Mouse (Mus musculus) left cerebral cortex, adult 9 months (tissue): ENCODE data around the gene Ccnd2.
A peak's percentile ranks its signal among the peaks of the same experiment; 100 is the strongest.

Source experiments
- DNase-seq, 2 experiments: peaks; one replicate each; pipeline ENCODE4 v3.0.0; 2022; ENCODE audit warnings: low spot score in 2 of 2

The Ccnd2 gene

DNA sequence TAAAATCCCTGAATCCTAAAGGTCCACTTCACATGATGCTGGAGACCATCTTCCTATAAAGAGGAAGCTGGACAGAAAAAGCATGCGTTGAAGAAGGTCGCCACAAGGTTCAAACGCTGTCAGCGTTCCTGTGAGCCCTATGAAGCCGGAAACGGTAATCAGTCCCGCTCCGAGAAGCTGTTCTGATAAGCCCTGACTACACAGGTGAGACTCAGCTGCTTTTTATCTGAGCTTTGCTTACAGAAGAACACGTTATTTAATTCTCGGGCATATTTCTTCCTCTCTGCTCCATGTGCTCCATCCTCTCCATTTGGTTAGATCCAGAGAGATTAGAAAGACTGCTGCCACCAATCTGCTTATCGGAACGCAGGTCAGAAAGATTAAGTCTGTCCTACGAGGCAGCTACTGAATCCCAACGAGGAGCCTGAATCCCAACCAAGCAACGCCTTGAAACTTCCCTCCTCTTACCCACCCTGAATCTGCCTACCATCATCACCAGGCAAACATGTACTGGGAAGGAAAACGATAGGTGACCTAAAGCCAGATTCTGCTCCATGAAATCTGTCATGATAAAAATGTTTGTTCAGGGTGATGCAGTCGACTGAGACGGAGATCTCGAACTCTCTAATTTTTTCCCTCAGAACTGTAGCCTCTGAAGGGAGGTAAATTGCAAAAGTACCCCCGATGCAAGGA lies 43.5 kb downstream of the Ccnd2 start:
- no peak for DNase-seq

DNA sequence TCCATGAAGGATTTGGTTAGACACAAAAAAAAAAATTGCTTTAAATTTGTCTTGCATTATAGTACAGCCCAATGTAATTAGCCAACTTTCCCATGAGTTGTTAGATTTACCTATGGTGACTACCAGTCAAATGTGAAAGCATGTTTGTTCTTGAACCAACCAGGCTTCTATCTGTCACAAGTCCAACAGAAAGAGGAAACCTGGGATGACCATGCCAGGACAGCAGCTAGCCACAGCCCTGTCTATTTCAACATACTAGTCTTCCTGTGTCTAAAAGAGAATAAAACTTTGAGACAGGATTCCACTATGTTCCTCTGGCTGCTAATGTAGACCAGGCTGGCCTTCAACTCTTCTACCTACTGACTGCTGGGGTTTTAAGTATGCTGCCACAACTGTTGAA lies 44.6 kb downstream of the Ccnd2 start:
- DNase-seq = no peak

DNA sequence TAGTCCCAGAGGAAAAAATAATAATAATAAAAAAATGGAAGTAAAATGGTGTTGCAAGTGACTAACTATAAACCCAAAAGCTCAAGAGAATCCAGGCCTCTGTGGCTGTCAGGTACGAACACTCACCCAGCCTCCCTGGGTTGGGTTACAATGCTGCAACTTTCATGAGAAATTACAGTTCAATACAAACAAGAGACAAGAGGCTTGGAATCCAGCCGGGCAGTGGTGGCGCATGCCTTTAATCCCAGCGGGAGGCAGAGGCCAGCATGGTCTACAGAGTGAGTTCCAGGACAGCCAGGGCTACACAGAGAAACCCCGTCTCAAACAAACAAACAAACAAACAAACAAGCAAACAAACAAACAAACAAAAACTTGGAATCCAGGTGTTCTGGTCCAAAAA lies 45.3 kb downstream of the Ccnd2 start:
- no peak for DNase-seq

DNA sequence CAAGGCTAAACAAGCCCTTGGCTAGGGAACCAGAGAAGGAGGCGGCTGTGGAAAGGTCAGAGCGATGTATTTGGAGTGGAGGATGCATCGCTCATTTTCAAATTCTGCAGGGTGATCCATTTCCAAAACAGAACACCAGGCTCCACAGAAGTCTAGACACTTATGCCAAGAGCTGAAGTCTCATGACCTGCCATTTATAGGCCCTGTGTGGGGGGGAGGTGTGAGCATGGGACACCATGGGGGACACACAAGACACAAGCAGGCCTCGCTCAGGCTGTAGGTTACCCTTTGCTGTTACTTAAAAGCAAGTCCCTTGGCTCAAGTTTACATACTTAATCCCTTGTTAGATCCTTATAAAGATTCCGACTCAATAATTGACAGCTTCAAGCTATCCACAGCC lies 45.8 kb downstream of the Ccnd2 start:
- DNase-seq = no peak

DNA sequence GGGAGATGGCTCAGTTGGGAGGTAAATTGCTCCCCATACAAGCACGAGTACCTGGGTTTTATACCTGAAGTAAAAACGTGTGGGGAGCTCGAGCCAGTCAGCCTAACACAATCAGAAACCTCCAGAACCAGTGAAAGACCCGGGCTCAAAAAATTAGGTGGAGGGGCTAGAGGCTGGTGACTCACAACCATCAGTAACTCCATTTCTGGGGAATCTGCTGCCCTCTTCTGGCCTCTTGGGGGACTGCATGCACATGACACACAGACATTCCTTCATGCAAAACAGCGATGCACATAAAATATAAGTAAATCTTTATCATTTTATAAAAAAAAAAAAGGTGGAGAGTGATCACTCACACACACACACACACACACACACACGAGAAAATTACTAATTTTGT lies 46.9 kb downstream of the Ccnd2 start:
- DNase-seq = peak in 1 of 2 experiments; percentile 37

DNA sequence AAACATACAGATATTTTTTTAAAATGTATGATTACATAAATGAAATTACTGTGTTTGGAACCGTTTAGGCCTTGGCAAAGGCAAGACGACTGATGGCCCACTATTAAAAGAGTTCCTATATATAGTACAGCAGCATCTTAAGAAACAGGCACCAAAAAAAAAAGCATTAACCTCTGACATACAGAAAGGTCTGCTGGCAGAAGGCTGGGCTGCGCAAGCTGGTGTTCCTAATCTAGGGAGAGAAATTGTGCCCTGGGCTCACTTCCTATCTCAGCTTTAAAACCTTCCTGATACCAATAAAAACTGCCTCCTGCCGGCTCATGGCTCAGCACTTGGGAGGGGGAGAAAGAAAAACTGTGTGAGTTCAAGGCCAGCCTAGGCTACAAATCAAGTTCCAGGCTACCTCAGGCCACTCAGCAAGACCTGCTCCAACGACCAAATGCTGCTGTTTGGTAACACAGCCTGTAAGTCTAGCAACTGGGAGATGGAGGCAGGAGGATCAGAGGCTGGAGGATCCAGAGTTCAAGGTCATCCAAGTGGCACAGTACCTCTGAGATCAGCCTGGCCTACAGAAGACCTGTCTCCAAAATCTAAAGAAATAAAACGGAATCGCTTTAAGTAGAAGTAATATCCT lies 47.5 kb downstream of the Ccnd2 start:
- DNase-seq = no peak

DNA sequence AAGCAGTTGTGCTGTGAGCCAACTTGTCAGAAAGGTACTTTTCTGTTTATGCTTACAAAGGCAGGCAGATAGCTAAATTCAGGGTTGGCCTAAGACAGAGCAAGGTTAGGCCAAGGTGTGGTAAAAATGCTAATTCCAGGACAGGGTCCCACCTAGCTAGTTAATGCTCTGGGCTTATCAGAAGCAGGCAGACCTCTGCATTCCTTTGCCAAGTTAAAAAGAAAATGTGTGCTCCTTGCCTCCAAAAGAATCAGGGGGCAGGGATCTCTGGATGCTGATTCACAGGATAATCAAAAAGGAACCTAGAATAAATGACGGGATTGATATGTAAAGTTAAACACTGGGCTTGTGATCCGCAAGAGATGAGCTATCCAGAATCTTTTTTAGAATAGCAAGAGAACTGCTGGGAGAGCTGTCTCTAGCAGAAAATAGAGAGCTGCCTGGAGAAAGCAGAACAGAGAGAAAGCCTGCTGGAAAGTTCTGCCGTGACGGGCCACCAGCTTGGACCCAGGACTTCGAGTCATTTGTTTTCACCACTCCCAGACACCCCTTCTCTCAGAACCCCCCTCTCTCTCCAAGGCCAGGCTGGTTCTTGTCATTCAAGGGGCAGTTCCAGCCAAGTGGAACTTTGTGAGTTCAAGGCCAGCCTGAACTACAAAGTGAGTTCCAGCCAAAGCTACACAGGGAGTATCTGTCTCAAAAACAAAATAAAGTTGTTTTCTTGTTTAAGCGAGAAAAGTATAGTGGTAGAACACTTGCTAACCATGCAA lies 48.3 kb downstream of the Ccnd2 start:
- no peak for DNase-seq

DNA sequence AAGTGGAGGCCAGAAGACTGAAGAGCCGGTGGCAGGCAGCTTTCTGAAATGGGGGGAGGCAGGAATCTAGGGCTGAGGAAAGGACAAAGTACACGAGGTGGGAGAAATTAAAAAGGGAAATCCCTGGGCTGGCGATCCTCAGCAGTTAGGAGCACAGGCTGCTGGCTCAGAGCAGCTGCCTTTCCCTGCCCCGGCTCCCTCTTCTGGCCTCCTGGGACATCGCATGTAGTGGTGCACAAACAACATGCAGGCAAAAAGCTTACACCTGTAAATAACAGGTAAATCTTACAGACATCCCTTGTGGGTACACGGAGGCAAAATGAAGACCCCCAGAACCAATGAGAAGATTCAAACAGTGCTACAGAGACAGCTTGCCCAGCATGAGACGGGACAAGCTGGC lies 57.4 kb downstream of the Ccnd2 start:
- no peak for DNase-seq

DNA sequence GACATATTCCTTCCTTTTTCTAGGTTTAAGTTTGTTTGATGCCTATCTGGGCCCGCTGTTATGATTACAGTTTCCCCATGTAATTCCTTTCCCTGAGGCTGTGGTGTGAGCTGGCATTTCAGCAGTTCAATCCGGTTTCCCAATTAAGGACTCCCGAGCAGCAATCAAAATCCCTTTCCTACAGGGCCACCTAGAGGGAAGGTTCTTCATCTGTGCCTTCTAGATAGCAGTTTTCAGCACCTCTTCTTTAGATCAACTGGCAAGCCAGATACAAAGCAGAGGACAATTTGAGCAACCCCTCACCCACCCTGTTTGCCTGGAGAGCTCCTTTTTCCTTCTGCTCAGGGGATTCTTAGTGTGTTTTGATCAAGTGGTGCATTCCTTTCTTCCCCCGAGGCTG lies 65.3 kb downstream of the Ccnd2 start:
- peak in 1 of 2 experiments; percentile 69 for DNase-seq

DNA sequence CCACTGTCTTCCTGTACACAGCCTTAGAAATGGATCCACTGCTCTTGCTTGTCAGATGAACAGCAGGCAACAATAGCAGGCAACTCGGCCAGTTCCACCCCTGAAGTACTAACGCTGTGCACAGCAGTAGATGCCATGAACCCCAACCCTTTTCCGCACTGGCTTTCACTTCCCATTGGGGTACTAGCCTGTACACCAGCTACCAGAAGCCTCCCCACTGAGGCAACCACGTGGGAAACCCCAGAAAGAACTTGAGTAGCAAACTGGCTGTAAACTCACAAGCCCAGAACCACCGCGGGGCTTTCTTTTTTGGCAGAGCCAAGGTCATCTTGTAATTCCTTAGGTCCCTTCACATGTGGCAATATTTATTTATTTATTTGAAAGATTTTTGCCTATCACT lies 70.2 kb downstream of the Ccnd2 start:
- DNase-seq = no peak

DNA sequence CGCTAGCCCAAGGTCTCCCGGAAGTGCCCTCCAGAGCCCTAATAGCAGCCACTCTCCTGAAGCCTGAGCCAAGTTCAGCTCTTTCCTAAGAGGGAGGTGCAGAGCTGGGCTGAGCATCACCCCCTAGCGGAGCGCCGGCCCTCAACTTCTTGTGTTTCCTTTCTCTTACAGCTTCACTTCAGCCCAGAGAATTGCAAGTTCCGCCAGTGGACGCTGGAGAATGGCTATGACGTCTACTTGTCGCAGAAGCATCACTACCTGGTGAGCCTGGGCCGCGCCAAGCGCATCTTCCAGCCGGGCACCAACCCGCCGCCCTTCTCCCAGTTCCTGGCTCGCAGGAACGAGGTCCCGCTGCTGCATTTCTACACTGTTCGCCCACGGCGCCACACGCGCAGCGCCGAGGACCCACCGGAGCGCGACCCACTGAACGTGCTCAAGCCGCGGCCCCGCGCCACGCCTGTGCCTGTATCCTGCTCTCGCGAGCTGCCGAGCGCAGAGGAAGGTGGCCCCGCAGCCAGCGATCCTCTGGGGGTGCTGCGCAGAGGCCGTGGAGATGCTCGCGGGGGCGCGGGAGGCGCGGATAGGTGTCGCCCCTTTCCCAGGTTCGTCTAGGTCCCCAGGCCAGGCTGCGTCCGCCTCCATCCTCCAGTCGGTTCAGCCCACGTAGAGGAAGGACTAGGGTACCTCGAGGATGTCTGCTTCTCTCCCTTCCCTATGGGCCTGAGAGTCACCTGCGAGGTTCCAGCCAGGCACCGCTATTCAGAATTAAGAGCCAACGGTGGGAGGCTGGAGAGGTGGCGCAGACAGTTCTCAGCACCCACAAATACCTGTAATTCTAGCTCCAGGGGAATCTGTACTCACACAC lies 71.9 kb downstream of the Ccnd2 start:
- peak; percentile 47 to 85 for DNase-seq
